Comparison of ENCODE assay signal across 7 mouse cellular contexts in the genomic region with DNA sequence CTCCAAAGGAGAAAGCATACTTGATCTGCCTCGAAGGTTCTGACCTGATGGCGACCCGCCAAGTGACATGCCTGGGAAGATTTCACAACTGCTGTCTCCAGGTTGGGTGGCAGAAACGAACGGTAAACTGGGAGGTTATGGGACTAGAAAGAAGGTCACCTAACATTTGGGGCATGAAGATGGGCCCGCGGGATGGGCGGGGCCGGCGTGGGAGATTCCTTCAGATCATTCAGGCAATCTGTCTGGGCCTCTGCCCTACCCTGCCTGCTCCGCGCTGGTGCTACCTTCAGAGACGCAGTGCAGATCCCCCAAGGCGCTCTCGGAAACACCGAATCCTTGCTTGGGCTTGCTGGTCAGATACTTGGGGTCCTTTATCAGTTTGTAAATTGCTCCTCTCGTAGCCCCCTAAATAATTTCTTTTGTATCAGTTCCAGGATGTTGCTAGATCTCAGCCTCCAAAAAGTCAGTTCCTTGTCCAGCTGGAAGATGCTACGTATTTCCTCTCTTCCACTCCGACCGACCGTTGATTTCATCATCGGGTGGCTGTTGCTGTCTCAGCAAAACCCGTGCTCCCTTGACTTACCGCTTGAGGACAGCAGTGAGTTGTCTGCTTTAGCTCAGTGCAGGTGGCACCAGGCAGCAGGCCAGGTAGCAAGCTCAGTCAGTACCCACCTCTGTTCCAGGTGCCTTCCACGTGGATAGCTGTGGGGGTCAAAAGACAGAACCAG. TPM values are rescaled to one million over a fixed set of nuclear protein-coding genes. Genes with fewer than 3 reads are reported as not detected.
DNase-seq lines count a peak whose midpoint lies in the region; ATAC-seq and TF ChIP-seq lines count a peak whose summit lies in the region.

No protein-coding gene starts in this region.

- 9% methylated on average over 25 of the region's 25 CpGs for WGBS in forebrain, postnatal 0 days
- 8% methylated on average over 25 of the region's 25 CpGs for WGBS in intestine, postnatal 0 days
- WGBS in midbrain, embryonic 10.5 days, result 12% methylated on average over 25 of the region's 25 CpGs

- H3K4me2 ChIP-seq in forebrain, postnatal 0 days (ENCODE audit: low read depth), result peak overlapping the region; percentile 57
- peak overlapping the region; percentile 58 for H3K4me2 ChIP-seq in intestine, postnatal 0 days (replicated peaks; ENCODE audit: low read depth)

- peak; percentile 78 for ATAC-seq in forebrain, postnatal 0 days
- 0 out of 2 replicates have a peak, but pooled peaks have one; percentile 52 for ATAC-seq in intestine, postnatal 0 days

- H3K27me3 ChIP-seq in forebrain, postnatal 0 days (ENCODE audit: insufficient read depth, low read length), result no peaks in the 10 kb centered on the region
- H3K27me3 ChIP-seq in intestine, postnatal 0 days (replicated peaks; ENCODE audit: control insufficient read depth, insufficient read depth, low read length), result no peaks in the 10 kb centered on the region
- peaks cover 11% of the 10 kb centered on the region for H3K27me3 ChIP-seq in midbrain, embryonic 10.5 days (ENCODE audit: low read depth, poor library complexity, severe bottlenecking)

- no peaks in the 10 kb centered on the region for H3K9me3 ChIP-seq in forebrain, postnatal 0 days (ENCODE audit: low read length)
- no peaks in the 10 kb centered on the region for H3K9me3 ChIP-seq in intestine, postnatal 0 days (ENCODE audit: control insufficient read depth)
- no peaks in the 10 kb centered on the region for H3K9me3 ChIP-seq in midbrain, embryonic 10.5 days (replicated peaks)

- no peak overlapping the region for H3K27ac ChIP-seq in forebrain, postnatal 0 days (ENCODE audit: low read depth, low read length)
- 0 out of 2 replicates have a peak overlapping the region, but pooled peaks have one; percentile 35 for H3K27ac ChIP-seq in intestine, postnatal 0 days (ENCODE audit: low read depth, low read length)
- 0 out of 2 replicates have a peak overlapping the region, but pooled peaks have one; percentile 2 for H3K27ac ChIP-seq in midbrain, embryonic 10.5 days (replicated peaks)

- intact Hi-C loops in left cerebral cortex, postnatal 4 days (cut with DNase I), result no loop called here

- TF ChIP-seq CTCF in forebrain, postnatal 0 days (IDR thresholded peaks at IDR 0.05; ENCODE audit: low read depth), result peak; percentile 83
- peak; percentile 92 for TF ChIP-seq CTCF in intestine, postnatal 0 days (IDR thresholded peaks at IDR 0.05; ENCODE audit: low read depth)

- H3K9ac ChIP-seq in forebrain, postnatal 0 days, result peak overlapping the region; percentile 37
- 0 out of 2 replicates have a peak overlapping the region, but pooled peaks have one; percentile 11 for H3K9ac ChIP-seq in intestine, postnatal 0 days (ENCODE audit: low read depth, low read length)

- H3K36me3 ChIP-seq in forebrain, postnatal 0 days (ENCODE audit: insufficient read depth), result no peaks in the 10 kb centered on the region
- no peaks in the 10 kb centered on the region for H3K36me3 ChIP-seq in intestine, postnatal 0 days (ENCODE audit: control insufficient read depth, insufficient read depth)
- H3K36me3 ChIP-seq in midbrain, embryonic 10.5 days, result no peaks in the 10 kb centered on the region

- no peaks in the 10 kb centered on the region for H3K4me1 ChIP-seq in forebrain, postnatal 0 days (ENCODE audit: insufficient read depth)
- 0 out of 2 replicates have a peak, but pooled peaks cover 2% of the 10 kb centered on the region for H3K4me1 ChIP-seq in intestine, postnatal 0 days (replicated peaks; ENCODE audit: control insufficient read depth, insufficient read depth, low read length)
- H3K4me1 ChIP-seq in midbrain, embryonic 10.5 days, result peaks cover 8% of the 10 kb centered on the region

- H3K4me3 ChIP-seq in forebrain, postnatal 0 days (ENCODE audit: low read depth, low read length), result peak overlapping the region; percentile 33
- peak overlapping the region; percentile 19 for H3K4me3 ChIP-seq in intestine, postnatal 0 days (ENCODE audit: low read depth, low read length)
- H3K4me3 ChIP-seq in midbrain, embryonic 10.5 days, result peak overlapping the region; percentile 41

- DNase-seq in Muller cell, postnatal 12 days (ENCODE audit: inconsistent ontology term), result peak; percentile 43
- peak; percentile 85 to 91 for DNase-seq in cerebellum, adult 18-20 months
- peak; percentile 69 for DNase-seq in forebrain, postnatal 0 days
- DNase-seq in left cerebral cortex, postnatal 4 days, result peak; percentile 51
- peak; percentile 33 for DNase-seq in midbrain, embryonic 10.5 days (ENCODE audit: low spot score)
- peak; percentile 29 for DNase-seq in spleen, adult 12 weeks (ENCODE audit: low spot score)

RNA-seq across cellular contexts. Expression of a gene that starts 12.6 kb away (rescaled TPM):
- total RNA-seq in forebrain, postnatal 0 days (2014; rRNA removed), result not detected in 2 replicates
- polyA plus RNA-seq in forebrain, postnatal 0 days (2015; fragmentation: Nextera tagmentation; extraction: Ambion mirVana), result not detected in 2 replicates
- not detected in 2 replicates for polyA plus RNA-seq in intestine, postnatal 0 days (2015; fragmentation: Nextera tagmentation; extraction: Ambion mirVana)
- total RNA-seq in left cerebral cortex, postnatal 4 days (2021), result not detected
- not detected in 2 replicates for polyA plus RNA-seq in midbrain, embryonic 10.5 days (2016; fragmentation: Nextera tagmentation; extraction: Ambion mirVana)

RNA-seq across cellular contexts. Expression of a gene that starts 26.1 kb away (rescaled TPM):
- 4.3 and 12.5 TPM in 2 replicates for total RNA-seq in forebrain, postnatal 0 days (2014; rRNA removed)
- 6.5 and 9.3 TPM in 2 replicates for polyA plus RNA-seq in forebrain, postnatal 0 days (2015; fragmentation: Nextera tagmentation; extraction: Ambion mirVana)
- 35.3 and 40.4 TPM in 2 replicates for polyA plus RNA-seq in intestine, postnatal 0 days (2015; fragmentation: Nextera tagmentation; extraction: Ambion mirVana)
- total RNA-seq in left cerebral cortex, postnatal 4 days (2021), result 1 to 10 TPM; 3.4 to 4.0 TPM
- polyA plus RNA-seq in midbrain, embryonic 10.5 days (2016; fragmentation: Nextera tagmentation; extraction: Ambion mirVana), result 6.1 and 7.3 TPM in 2 replicates

RNA-seq across cellular contexts. Expression of a gene that starts 46.0 kb away (rescaled TPM):
- 17.2 and 21.3 TPM in 2 replicates for total RNA-seq in forebrain, postnatal 0 days (2014; rRNA removed)
- polyA plus RNA-seq in forebrain, postnatal 0 days (2015; fragmentation: Nextera tagmentation; extraction: Ambion mirVana), result 51.8 and 56.9 TPM in 2 replicates
- polyA plus RNA-seq in intestine, postnatal 0 days (2015; fragmentation: Nextera tagmentation; extraction: Ambion mirVana), result 47.5 and 50.5 TPM in 2 replicates
- total RNA-seq in left cerebral cortex, postnatal 4 days (2021), result 10 to 100 TPM; 30.5 to 36.7 TPM
- polyA plus RNA-seq in midbrain, embryonic 10.5 days (2016; fragmentation: Nextera tagmentation; extraction: Ambion mirVana), result 97.8 and 114 TPM in 2 replicates

RNA-seq across cellular contexts. Expression of a gene that starts 46.2 kb away (rescaled TPM):
- 42.0 and 49.9 TPM in 2 replicates for total RNA-seq in forebrain, postnatal 0 days (2014; rRNA removed)
- 60.6 and 63.2 TPM in 2 replicates for polyA plus RNA-seq in forebrain, postnatal 0 days (2015; fragmentation: Nextera tagmentation; extraction: Ambion mirVana)
- polyA plus RNA-seq in intestine, postnatal 0 days (2015; fragmentation: Nextera tagmentation; extraction: Ambion mirVana), result 34.8 and 35.3 TPM in 2 replicates
- total RNA-seq in left cerebral cortex, postnatal 4 days (2021), result 10 to 100 TPM; 22.5 to 29.0 TPM
- 80.1 and 82.0 TPM in 2 replicates for polyA plus RNA-seq in midbrain, embryonic 10.5 days (2016; fragmentation: Nextera tagmentation; extraction: Ambion mirVana)

RNA-seq across cellular contexts. Expression of a gene that starts 49.8 kb away (rescaled TPM):
- total RNA-seq in forebrain, postnatal 0 days (2014; rRNA removed), result not detected in 2 replicates
- 0.22 and 0.33 TPM in 2 replicates for polyA plus RNA-seq in forebrain, postnatal 0 days (2015; fragmentation: Nextera tagmentation; extraction: Ambion mirVana)
- not detected in 2 replicates for polyA plus RNA-seq in intestine, postnatal 0 days (2015; fragmentation: Nextera tagmentation; extraction: Ambion mirVana)
- total RNA-seq in left cerebral cortex, postnatal 4 days (2021), result not detected
- not detected in 2 replicates for polyA plus RNA-seq in midbrain, embryonic 10.5 days (2016; fragmentation: Nextera tagmentation; extraction: Ambion mirVana)

Comparison
In these comparisons a context has a peak if more than half of its experiments do, and no peak if none do; other contexts are left out.
1. DNase-seq: peak in every context shown above with its lines; median percentile 88 in cerebellum, adult 18-20 months; 69 in forebrain, postnatal 0 days; 51 in left cerebral cortex, postnatal 4 days; 43 in Muller cell, postnatal 12 days; 33 in midbrain, embryonic 10.5 days; 29 in spleen, adult 12 weeks.